Mouse (Mus musculus) ovary, postnatal 36 days (tissue): ENCODE data around the gene Apon.
"Not testable (repeated sequence)": the region's sequence is repeated elsewhere in the genome, so short reads cannot be mapped to it uniquely, and the experiment has no call there.

Source experiments
- DNase-seq: peaks from one replicate; pipeline ENCODE4 v3.0.0; 2022; ENCODE audit warnings: low spot score, mixed read lengths

Gene Apon

DNA sequence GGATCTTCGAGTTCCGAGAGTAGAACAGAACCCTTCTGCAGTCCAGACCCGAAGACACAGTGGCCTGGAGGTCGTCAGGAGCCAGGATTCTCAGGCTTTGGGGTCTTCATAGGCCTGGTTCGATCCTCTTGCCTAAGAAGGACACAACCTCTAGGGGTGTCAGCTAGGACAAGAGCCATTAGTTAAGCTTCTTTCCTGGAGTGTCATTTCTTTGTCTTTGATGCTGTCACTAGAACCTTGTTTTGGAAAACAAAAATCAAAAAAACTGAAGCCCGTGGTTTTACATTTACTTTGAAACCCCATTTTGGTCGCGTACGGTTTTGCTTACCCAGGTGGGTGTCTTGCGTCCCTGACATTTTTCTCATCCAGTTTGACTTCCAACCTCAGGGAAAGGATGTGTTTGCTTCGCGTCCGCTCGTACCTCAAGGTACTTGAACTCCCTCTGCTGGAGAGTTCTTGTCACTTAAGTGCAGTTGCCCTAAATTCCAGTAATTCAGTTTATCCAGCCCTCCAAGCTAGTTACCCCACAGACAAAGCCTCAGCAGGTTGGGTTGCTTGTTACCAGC, 21.4 kb upstream of the Apon start:
- peak; percentile 15 for DNase-seq

DNA sequence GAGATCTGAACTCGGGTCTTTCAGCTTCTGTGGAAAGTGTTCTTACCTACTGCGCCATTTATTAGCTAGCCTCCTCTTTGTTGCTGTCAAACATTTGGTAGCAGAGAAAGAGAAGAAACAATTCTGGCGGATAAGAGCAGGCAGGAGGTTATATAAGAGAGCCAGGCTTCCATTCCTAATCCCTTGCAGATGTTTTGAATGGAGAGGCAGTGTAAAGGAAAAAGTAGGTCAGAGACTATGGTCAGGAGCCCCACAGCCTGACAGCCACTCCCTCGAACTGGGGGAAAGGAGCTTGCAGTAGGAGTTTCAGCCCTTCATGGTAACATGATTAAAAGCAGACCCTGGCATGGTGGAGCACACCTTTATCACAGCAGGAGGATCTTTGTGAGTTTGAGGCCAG, 17.6 kb upstream of the Apon start:
- DNase-seq = no peak

DNA sequence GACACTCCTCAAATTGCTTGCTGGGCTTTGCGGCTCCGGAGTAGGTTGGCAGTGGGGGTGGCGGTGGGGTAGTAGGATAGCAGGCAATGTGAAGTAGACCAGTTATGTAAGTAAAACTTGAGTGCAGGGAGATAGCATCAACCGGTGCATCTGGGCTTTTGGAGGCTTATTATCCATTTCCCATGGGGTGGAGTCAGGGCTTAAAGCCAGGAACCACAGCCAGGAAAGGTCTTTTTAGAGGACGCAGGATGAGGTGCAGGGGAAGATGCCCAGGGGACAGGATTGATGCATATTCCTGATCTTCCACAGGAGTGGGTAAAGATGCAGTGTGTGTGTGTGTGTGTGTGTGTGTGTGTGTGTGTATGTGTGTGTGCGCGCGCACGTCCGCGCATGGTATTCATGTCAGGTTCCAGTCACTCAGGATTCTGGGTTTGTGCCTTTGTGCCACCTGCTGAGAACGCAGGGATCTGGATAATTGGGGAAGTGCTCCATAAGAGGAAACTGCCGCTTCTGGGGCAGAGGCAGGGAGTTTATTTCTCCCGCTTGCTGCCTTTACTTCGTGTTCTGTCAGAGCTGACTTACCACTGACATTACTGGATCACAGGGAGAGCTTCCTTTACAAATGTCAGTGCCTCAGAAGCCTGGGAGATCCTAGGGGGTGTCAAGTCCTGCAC, 16.0 kb upstream of the Apon start:
- DNase-seq = no peak

DNA sequence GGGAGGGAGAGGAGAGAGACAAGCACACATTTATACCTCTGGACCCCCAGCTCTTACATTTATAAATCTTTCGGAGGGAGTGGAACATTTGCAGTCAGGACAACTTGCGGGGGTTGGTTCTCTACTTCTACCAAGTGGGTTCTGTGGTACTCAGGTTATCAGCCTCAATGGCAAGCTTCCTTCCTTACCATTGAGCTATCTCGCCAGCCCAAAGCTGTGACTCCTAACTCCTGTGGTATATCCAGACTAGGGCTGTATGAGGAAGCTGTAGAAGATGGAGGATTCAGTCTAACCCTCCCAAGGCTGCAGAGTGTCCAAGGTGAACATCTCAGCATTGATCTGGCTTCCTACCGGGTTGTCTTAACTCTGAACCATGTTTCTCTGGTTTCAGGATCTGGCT, 14.8 kb upstream of the Apon start:
- DNase-seq = no peak

- no peak for DNase-seq
Observed at GRCm38 (mm10) chr10:128240131-128240530, 13.8 kb upstream of the Apon start.

- no peak for DNase-seq
Observed at GRCm38 (mm10) chr10:128243252-128243651, 10.6 kb upstream of the Apon start.

GRCm38 (mm10) chr10:128244121-128244520, 9.8 kb upstream of the Apon start:
- DNase-seq = no peak

- no peak for DNase-seq
Observed at GRCm38 (mm10) chr10:128247020-128247732, 6.7 kb upstream of the Apon start.

DNA sequence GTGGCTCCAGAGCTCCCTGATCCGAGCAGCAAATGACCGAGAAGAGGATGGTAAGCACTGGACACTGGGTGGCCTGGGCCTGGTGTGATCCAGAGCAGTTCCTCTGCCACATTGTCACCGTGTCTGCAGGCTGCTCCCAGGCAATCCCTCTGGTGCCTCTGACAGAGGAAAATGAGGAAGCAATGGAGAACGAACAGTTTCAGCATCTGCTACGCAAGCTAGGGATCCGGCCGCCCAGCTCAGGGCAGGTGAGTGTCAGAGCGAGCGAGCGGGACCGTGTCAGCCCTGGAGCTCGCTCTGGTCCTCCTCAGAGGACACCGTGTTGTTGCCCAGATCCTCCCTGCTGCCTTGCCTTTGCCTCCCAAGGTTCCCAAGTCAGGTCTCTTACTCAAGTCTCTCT, 3.3 kb upstream of the Apon start:
- DNase-seq = no peak

DNA sequence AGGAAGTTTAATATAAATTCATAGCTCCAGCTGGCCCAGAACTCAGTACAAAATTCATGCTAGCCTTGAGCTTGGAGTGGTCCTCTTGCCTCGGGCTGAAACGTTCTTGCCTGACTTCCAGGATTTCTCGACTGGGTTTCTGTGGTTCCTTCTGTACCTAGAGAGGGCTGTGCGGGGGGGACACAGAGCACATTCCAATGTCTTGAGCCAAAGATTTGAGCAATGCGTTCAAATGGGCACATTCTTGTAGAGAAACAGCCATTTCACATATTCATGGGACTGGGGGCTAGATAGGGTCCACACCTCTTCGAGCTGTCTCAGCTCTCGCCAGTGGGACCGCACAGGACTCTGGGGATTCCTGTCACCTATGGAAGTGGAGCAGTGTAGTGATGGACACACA, 2.0 kb downstream of the Apon start:
- no peak for DNase-seq

DNA sequence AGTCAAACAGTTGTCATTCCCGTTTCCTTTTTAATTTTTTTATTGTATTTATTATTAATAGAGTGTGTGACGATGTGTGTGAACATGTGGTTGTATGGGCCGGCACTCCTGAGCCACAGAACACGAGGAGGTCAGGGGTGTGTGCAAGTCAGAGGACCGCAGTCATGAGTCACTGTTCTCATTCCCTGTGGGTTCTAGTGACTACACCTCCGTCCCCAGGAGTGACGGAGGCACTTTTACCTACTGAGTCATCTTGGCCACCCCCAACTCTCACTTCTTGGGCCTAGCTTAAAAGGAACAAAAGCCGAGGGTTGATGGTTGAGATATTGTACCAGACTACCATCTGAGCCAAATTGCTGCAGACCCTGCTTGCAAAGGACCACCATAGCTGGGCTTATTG, 2.4 kb downstream of the Apon start:
- DNase-seq = no peak

GRCm38 (mm10) chr10:128258953-128259352, 5.1 kb downstream of the Apon start:
- no peak for DNase-seq

- no peak for DNase-seq
Observed at GRCm38 (mm10) chr10:128259946-128260345, 6.0 kb downstream of the Apon start.

- not testable (repeated sequence) for DNase-seq
Observed at GRCm38 (mm10) chr10:128260376-128260775, 6.5 kb downstream of the Apon start.

DNA sequence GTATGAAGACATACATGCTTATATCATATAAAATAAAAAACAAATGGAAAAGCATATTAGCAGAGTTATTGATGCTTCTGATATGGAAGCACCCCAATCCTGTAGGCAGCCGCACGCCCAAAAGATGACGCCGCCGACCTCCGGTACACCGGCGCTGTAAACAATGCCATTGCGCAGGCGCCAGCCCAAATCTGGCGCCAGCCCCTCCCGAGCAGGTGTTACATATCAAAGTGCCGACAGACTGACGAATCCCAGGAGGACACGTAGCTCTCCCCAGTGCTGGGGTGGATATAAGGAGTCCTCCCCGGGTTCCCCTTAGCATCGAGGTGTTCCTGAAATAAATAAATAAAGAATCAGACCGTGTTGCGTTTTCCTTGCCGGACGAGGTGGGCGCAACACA, 8.4 kb downstream of the Apon start:
- no peak for DNase-seq

DNA sequence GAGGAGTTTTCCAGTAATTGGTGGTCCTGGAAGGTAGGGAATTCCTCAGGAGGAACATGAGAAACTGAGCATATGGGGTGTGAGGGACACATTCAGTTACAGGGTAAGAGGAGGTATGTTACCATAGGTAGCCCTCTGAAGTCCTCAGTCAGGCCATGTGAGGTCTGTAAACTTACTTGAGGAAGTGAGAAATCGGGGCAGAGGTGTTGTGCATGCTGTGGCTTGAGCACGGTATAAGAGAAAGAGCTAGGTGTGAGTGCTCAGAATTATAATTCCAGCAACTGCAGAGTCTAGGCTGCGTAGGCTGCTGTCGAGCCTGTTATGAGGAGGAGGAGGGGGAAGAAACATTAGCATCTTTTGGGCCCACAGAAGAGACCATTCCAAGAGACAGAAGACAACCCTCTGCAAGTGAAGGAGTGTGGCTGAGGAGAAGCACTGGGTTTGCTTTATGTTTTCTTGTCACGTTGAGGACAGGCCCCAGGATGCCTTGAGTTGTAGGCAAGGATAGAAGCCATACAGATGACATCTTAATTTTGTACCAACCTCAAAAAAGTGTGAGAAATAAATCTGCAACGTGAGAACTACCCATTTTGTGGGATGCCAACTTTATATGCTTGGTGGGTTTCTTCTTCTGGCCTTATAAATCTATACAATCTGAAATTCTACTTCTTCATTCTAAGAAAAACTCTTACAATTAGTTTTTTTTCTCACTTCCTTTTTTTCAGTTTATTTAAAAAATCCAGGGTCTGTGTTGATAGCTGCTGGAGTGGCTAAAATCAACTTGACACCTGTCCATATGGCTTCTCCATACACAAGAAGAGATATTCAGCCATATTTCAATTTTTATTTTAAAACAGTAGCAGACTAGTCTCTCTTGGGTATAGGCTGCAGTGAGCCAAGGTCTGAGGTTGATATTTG, 9.8 kb downstream of the Apon start:
- no peak for DNase-seq

DNA sequence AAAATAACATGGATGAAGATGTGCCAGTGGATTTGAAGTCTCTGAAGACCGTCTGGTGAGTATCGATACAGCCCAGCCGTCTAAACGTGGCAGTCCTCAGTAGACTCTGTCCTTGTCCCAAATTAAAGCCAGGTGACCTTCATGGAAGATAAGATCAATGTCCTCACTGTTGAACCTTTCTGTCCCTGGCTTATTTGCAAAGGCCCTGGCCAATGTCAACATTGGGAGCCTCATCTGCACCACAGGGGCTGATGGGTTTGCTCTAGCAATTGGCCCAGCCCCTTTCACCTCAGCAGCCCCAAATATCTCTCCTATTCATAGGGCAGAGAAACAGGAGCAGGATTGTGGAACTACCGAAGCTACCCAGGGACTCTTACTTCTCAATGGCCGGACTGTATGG, 14.5 kb downstream of the Apon start, which contains the start of gene Apof:
TSS of gene Apof (plus strand) at position 301 of the 400 bp plus-strand sequence.
- DNase-seq = no peak

GRCm38 (mm10) chr10:128269206-128269910, 15.5 kb downstream of the Apon start:
- DNase-seq = no peak

GRCm38 (mm10) chr10:128270287-128270841, 16.5 kb downstream of the Apon start, which contains the start of gene Stat2:
Gene Stat2 (plus strand): TSS chr10:128270559.
- DNase-seq = peak; percentile 95

DNA sequence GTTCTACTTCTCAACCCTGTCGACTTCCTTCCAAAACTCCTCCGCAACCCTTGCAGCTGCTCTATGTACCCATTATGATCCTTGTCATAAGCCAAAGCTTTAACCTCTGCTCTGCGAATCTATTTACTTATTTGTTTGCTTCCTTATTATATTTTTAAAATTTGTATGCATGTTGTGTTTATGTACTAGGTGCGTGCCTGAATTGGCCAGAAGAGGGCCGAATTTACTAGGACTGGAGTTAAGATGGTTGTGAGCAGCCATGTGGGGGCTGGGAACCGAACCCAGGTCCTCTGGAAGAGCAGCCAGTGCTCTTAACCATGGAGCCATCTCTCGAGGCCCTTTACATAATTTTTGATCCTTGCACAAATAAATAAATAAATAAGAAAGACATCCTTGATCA, 17.0 kb downstream of the Apon start:
- DNase-seq = no peak

GRCm38 (mm10) chr10:128271883-128272282, 18.0 kb downstream of the Apon start:
- DNase-seq = no peak
